Mouse (Mus musculus) stomach, embryonic 14.5 days (tissue): ENCODE results near the gene Tmem233. TPM values are rescaled to one million over a fixed set of nuclear protein-coding genes. Genes with fewer than 3 reads are reported as not detected.

Experiments
- ATAC-seq: fragments of 200-750 bp; cut with Nextera tagmentation; 2 replicates; pipeline ENCODE4 v1.8.0; 2017; ENCODE audit warnings: low read depth, moderate TSS enrichment; ENCODE audit not compliant: insufficient number of reproducible peaks, insufficient read depth, low FRiP score
- H3K27ac ChIP-seq: fragments of 300-500 bp; sonication (generic); 2 replicates; pipeline ENCODE4 v1.5.1; 2014; ENCODE audit warnings: mild to moderate bottlenecking, low read length, moderate library complexity, mixed read lengths
- H3K27me3 ChIP-seq: fragments of 300-500 bp; sonication (generic); 2 replicates; pipeline ENCODE4 v1.6.1; 2014; ENCODE audit warnings: low read length, control low read depth, mixed read lengths; ENCODE audit not compliant: control insufficient read depth, insufficient read depth
- H3K36me3 ChIP-seq: fragments of 300-500 bp; sonication (generic); 2 replicates; pipeline ENCODE4 v1.6.1; 2014; ENCODE audit warnings: mild to moderate bottlenecking, control low read depth, low read length, moderate library complexity, mixed read lengths; ENCODE audit not compliant: control insufficient read depth, insufficient read depth
- H3K4me1 ChIP-seq: fragments of 300-500 bp; sonication (generic); 2 replicates; pipeline ENCODE4 v1.6.1; 2014; ENCODE audit warnings: low read length, control low read depth, mixed read lengths; ENCODE audit not compliant: control insufficient read depth, insufficient read depth
- H3K4me2 ChIP-seq: fragments of 300-500 bp; sonication (generic); replicated peaks from 2 replicates; pipeline ENCODE4 v1.6.1; 2014; ENCODE audit warnings: low read depth, low read length, control low read depth
- H3K4me3 ChIP-seq: fragments of 300-500 bp; sonication (generic); 2 replicates; pipeline ENCODE4 v1.5.1; 2014; ENCODE audit warnings: low read depth, low read length, control low read depth
- H3K9ac ChIP-seq: fragments of 300-500 bp; sonication (generic); replicated peaks from 2 replicates; pipeline ENCODE4 v1.6.1; 2014; ENCODE audit warnings: low read depth, mild to moderate bottlenecking, control low read depth, low read length, moderate library complexity, mixed read lengths
- H3K9me3 ChIP-seq: fragments of 300-500 bp; sonication (generic); 2 replicates; pipeline ENCODE4 v1.6.1; 2016; ENCODE audit warnings: low read depth, low read length, control low read depth; ENCODE audit not compliant: control insufficient read depth
- WGBS: fragments of 180-500 bp; shearing (Covaris S2); extraction: QIAGEN DNeasy Blood & Tissue Kit; methylation state at CpG from one replicate; pipeline ENCODE4 v1.1.7; 2014; 5-methylcytosine and 5-hydroxymethylcytosine counted together
- polyA plus RNA-seq: library from polyadenylated mRNA; unstranded; fragments of >200 nt; fragmentation: Nextera tagmentation; extraction: Ambion mirVana; gene quantifications from 2 replicates; pipeline ENCODE4 v1.2.1, GENCODE M21; 2014

Gene Tmem233
- polyA plus RNA-seq, 1 experiment from 2014 or later, result not detected

GRCm38 (mm10) chr5:116042241-116042640, 40.8 kb downstream of the Tmem233 start:
- Histone ChIP-seq H3K36me3 (no peaks in the 10 kb centered on the region), H3K9ac (no peak overlapping the region), H3K27ac (no peak overlapping the region), H3K4me1 (peaks cover 3% of the 10 kb centered on the region; the same call in 1 of the 2 replicates), H3K9me3 (no peaks in the 10 kb centered on the region), H3K4me2 (no peak overlapping the region), H3K4me3 (no peak overlapping the region), H3K27me3 (no peaks in the 10 kb centered on the region)
- no peak for ATAC-seq
- WGBS, result 68% methylated on average over 7 of the region's 7 CpGs

GRCm38 (mm10) chr5:116039706-116040105, 43.3 kb downstream of the Tmem233 start:
- Histone ChIP-seq H3K9ac (no peak overlapping the region), H3K36me3 (no peaks in the 10 kb centered on the region), H3K9me3 (no peaks in the 10 kb centered on the region), H3K27me3 (no peaks in the 10 kb centered on the region), H3K4me2 (peak overlapping the region; percentile 40), H3K27ac (no peak overlapping the region), H3K4me1 (peaks cover 3% of the 10 kb centered on the region; the same call in 1 of the 2 replicates), H3K4me3 (no peak overlapping the region)
- no peak for ATAC-seq
- 14% methylated on average over 11 of the region's 11 CpGs for WGBS

GRCm38 (mm10) chr5:116037731-116038130, 45.3 kb downstream of the Tmem233 start:
- no peak overlapping the region for H3K9ac ChIP-seq
- H3K36me3 ChIP-seq, result no peaks in the 10 kb centered on the region
- no peaks in the 10 kb centered on the region for H3K9me3 ChIP-seq
- H3K27ac ChIP-seq, result no peak overlapping the region
- no peak overlapping the region for H3K4me3 ChIP-seq
- WGBS, result 58% methylated on average over 11 of the region's 12 CpGs
- H3K4me1 ChIP-seq, result peaks cover 3% of the 10 kb centered on the region; the same call in 1 of the 2 replicates
- no peak overlapping the region for H3K4me2 ChIP-seq
- ATAC-seq, result no peak
- no peaks in the 10 kb centered on the region for H3K27me3 ChIP-seq

DNA sequence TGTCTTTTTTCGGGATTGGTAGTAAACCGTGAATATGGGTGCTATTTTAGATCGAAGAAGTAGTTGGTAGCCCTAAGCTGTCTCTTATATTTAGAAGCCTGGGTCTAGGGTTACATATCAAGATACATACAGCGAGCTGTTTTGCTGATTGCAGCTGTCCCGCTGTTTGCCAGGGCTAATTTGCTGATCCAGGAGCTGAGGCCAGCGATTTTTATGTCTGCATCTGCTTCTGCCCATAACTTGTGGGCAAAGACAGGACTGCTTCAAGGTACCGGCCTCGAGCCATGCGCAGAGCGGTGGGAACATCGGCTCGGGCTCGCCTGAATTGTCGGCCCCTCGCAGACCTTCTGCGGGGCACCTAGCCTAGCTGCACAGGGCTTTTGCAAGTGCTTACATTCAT, 46.6 kb downstream of the Tmem233 start:
- H3K4me3 ChIP-seq, result no peak overlapping the region
- H3K27ac ChIP-seq, result no peak overlapping the region
- WGBS, result 70% methylated on average over 16 of the region's 16 CpGs
- no peak for ATAC-seq
- H3K9me3 ChIP-seq, result no peaks in the 10 kb centered on the region
- H3K36me3 ChIP-seq, result no peaks in the 10 kb centered on the region
- no peak overlapping the region for H3K9ac ChIP-seq
- H3K27me3 ChIP-seq, result no peaks in the 10 kb centered on the region
- H3K4me1 ChIP-seq, result peaks cover 3% of the 10 kb centered on the region; the same call in 1 of the 2 replicates
- H3K4me2 ChIP-seq, result no peak overlapping the region

- 4% methylated on average over 14 of the region's 14 CpGs for WGBS
- no peak overlapping the region for H3K27ac ChIP-seq
- no peak overlapping the region for H3K4me3 ChIP-seq
- 0 out of 2 replicates have a peak, but pooled peaks cover 2% of the 10 kb centered on the region for H3K4me1 ChIP-seq
- H3K9ac ChIP-seq, result no peak overlapping the region
- ATAC-seq, result no peak
- no peaks in the 10 kb centered on the region for H3K36me3 ChIP-seq
- no peaks in the 10 kb centered on the region for H3K9me3 ChIP-seq
- H3K4me2 ChIP-seq, result no peak overlapping the region
- H3K27me3 ChIP-seq, result no peaks in the 10 kb centered on the region
These were observed 51.9 kb downstream of the Tmem233 start for GRCm38 (mm10) chr5:116031190-116031577.

GRCm38 (mm10) chr5:116030566-116031189, 52.4 kb downstream of the Tmem233 start:
- Histone ChIP-seq H3K9me3 (no peaks in the 10 kb centered on the region), H3K9ac (no peak overlapping the region), H3K4me2 (peak overlapping the region; percentile 14; the same call in 1 of the 2 replicates), H3K4me1 (0 out of 2 replicates have a peak, but pooled peaks cover 2% of the 10 kb centered on the region), H3K27me3 (no peaks in the 10 kb centered on the region), H3K27ac (no peak overlapping the region), H3K36me3 (no peaks in the 10 kb centered on the region), H3K4me3 (no peak overlapping the region)
- WGBS, result 5% methylated on average over 19 of the region's 19 CpGs
- no peak for ATAC-seq

DNA sequence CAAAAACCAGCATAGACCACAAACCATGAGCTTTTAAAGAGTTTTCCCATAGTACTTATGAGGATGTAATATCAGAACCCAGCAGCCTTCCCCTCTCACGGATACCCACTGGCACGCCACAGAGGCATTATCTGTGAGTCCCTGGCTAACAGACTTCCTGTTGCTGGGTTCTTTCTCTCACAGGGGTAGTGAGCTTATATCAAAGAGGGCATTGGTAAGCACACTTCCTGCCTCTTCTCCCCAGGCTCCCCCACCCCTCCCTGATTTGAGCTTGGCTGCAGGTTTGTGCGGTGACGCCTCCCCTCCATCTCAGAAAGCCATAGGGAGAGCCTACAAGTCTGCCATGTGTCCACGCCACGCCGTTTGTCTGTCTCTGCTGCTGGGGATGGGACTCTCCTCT, 54.0 kb downstream of the Tmem233 start:
- H3K9me3 ChIP-seq, result no peaks in the 10 kb centered on the region
- H3K27ac ChIP-seq, result no peak overlapping the region
- no peak overlapping the region for H3K4me3 ChIP-seq
- WGBS, result 54% methylated on average over 7 of the region's 7 CpGs
- H3K4me1 ChIP-seq, result 0 out of 2 replicates have a peak, but pooled peaks cover 2% of the 10 kb centered on the region
- no peaks in the 10 kb centered on the region for H3K36me3 ChIP-seq
- no peaks in the 10 kb centered on the region for H3K27me3 ChIP-seq
- no peak overlapping the region for H3K4me2 ChIP-seq
- H3K9ac ChIP-seq, result no peak overlapping the region
- ATAC-seq, result no peak

- Histone ChIP-seq H3K4me1 (0 out of 2 replicates have a peak, but pooled peaks cover 8% of the 10 kb centered on the region), H3K4me3 (no peak overlapping the region), H3K27ac (no peak overlapping the region), H3K36me3 (peaks cover 6% of the 10 kb centered on the region), H3K9ac (no peak overlapping the region), H3K27me3 (no peaks in the 10 kb centered on the region), H3K9me3 (no peaks in the 10 kb centered on the region), H3K4me2 (no peak overlapping the region)
- WGBS, result 85% methylated on average over 14 of the region's 14 CpGs
- no peak for ATAC-seq
These were observed 56.5 kb downstream of the Tmem233 start for GRCm38 (mm10) chr5:116026561-116026960.

GRCm38 (mm10) chr5:116026107-116026506, 56.9 kb downstream of the Tmem233 start:
- ATAC-seq, result no peak
- Histone ChIP-seq H3K27me3 (no peaks in the 10 kb centered on the region), H3K4me2 (no peak overlapping the region), H3K9ac (no peak overlapping the region), H3K9me3 (no peaks in the 10 kb centered on the region), H3K4me1 (0 out of 2 replicates have a peak, but pooled peaks cover 8% of the 10 kb centered on the region), H3K36me3 (peaks cover 10% of the 10 kb centered on the region), H3K4me3 (no peak overlapping the region), H3K27ac (no peak overlapping the region)
- 89% methylated on average over 5 of the region's 5 CpGs for WGBS
